Comparison of ENCODE assay signal across 9 mouse cellular contexts in the genomic region with DNA sequence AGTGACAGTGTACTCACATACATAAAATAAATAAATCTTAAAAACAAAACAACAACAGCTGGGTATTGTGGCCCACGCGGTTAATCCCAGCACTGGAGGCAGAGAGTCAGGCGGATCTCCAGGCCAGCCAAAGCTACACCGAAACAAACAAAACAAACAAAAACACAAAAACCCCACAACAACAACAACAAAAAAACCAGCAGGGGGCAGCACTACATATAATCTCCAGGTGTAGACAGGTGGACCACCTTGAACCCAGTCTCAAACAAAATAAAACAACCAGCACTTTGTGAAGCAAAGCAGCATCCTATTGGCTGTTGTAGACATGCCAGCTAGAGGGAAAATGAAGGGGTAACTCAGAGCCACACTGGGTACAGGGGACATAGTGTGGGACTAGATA. TPM values are rescaled to one million over a fixed set of nuclear protein-coding genes. Genes with fewer than 3 reads are reported as not detected.
DNase-seq lines count a peak whose midpoint lies in the region; ATAC-seq and TF ChIP-seq lines count a peak whose summit lies in the region.
"Had no signal": no experiment of that assay in that cellular context is flagged by ENCODE, and none has a peak within 500 bp of the region (broad histone marks: within the 10 kb centered on the region; RNA-seq: fewer than 3 reads in every experiment).

No protein-coding gene starts in this region.

- no peak overlapping the region for H3K9ac ChIP-seq in intestine, postnatal 0 days (ENCODE audit: low read depth, low read length)
- no peak overlapping the region for H3K9ac ChIP-seq in intestine, embryonic 15.5 days
- no peak overlapping the region for H3K9ac ChIP-seq in MEL (ENCODE audit: control insufficient read depth, low read depth, low read length, poor library complexity, severe bottlenecking)
- H3K9ac ChIP-seq in liver, embryonic 14.5 days (replicated peaks), result no peak overlapping the region

- peak; percentile 41 for TF ChIP-seq CTCF in intestine, postnatal 0 days (IDR thresholded peaks at IDR 0.05; ENCODE audit: low read depth)
- TF ChIP-seq CTCF in MEL (IDR thresholded peaks at IDR 0.05 in 2 of 3, conservative IDR thresholded peaks at IDR 0.05 in 1 of 3; ENCODE audit: control insufficient read depth in 1 of 3, insufficient read depth in 1 of 3, low read depth in 2 of 3, low read length in 3 of 3, poor library complexity in 1 of 3, severe bottlenecking in 1 of 3), result peak in 2 of 3 experiments; percentile 27 to 41; a peak in 3 of 6 replicates
- TF ChIP-seq CTCF in liver, embryonic 14.5 days (IDR thresholded peaks at IDR 0.05; ENCODE audit: low read depth), result peak; percentile 35; the same call in 1 of the 2 replicates

- no peaks in the 10 kb centered on the region for H3K27me3 ChIP-seq in intestine, postnatal 0 days (replicated peaks; ENCODE audit: control insufficient read depth, insufficient read depth, low read length)
- H3K27me3 ChIP-seq in intestine, embryonic 15.5 days (replicated peaks), result peaks cover 13% of the 10 kb centered on the region
- H3K27me3 ChIP-seq in MEL (ENCODE audit: control insufficient read depth in 1 of 2, insufficient read depth in 2 of 2, low read length in 2 of 2), result no peaks in the 10 kb centered on the region
- H3K27me3 ChIP-seq in liver, embryonic 14.5 days (ENCODE audit: control insufficient read depth, insufficient read depth, low read length), result peaks cover 1% of the 10 kb centered on the region

- H3K79me2 ChIP-seq in MEL (ENCODE audit: control insufficient read depth, insufficient read depth, low read length, poor library complexity), result peaks cover 23% of the 10 kb centered on the region

- no peak overlapping the region for H3K27ac ChIP-seq in intestine, postnatal 0 days (ENCODE audit: low read depth, low read length)
- H3K27ac ChIP-seq in intestine, embryonic 15.5 days, result no peak overlapping the region
- no peak overlapping the region for H3K27ac ChIP-seq in MEL (ENCODE audit: control insufficient read depth, low read depth, low read length)
- no peak overlapping the region for H3K27ac ChIP-seq in liver, embryonic 14.5 days

- H3K4me1 ChIP-seq in intestine, postnatal 0 days (replicated peaks; ENCODE audit: control insufficient read depth, insufficient read depth, low read length), result peaks cover 5% of the 10 kb centered on the region; the same call in 1 of the 2 replicates
- H3K4me1 ChIP-seq in intestine, embryonic 15.5 days (replicated peaks), result peaks cover 13% of the 10 kb centered on the region
- H3K4me1 ChIP-seq in MEL (ENCODE audit: control insufficient read depth in 1 of 2, insufficient read depth in 2 of 2, low read length in 2 of 2), result peaks cover 0 to 15% of the 10 kb centered on the region in 2 experiments; a peak in 3 of 4 replicates
- H3K4me1 ChIP-seq in liver, embryonic 14.5 days (replicated peaks; ENCODE audit: control insufficient read depth in 2 of 2, insufficient read depth in 2 of 2, low read length in 1 of 2), result peaks cover 13% of the 10 kb centered on the region in 2 experiments

- TF ChIP-seq EP300 in MEL (IDR thresholded peaks at IDR 0.05; ENCODE audit: low read depth in 1 of 2, low read length in 2 of 2), result no peak
- no peak for TF ChIP-seq EP300 in liver, embryonic 14.5 days (IDR thresholded peaks at IDR 0.05; ENCODE audit: low read depth)

- DNase-seq in B cell, adult 2 months, result peak; percentile 41 to 46
- no peak for DNase-seq in MEL (ENCODE audit: low read depth, low spot score)
- DNase-seq in liver, embryonic 14.5 days (ENCODE audit: low read depth in 3 of 3, low spot score in 3 of 3), result no peak
- no peak for DNase-seq in layer of hippocampus, postnatal 10 days (ENCODE audit: low spot score in 2 of 2)
- DNase-seq in natural killer cell, adult 2 months (ENCODE audit: low spot score in 2 of 2), result no peak
- DNase-seq: heart, postnatal 14 days; retina, postnatal 1 day had no signal

- 88% methylated on average over 4 of the region's 4 CpGs for WGBS in intestine, postnatal 0 days
- WGBS in intestine, embryonic 15.5 days, result 90% methylated on average over 4 of the region's 4 CpGs
- 81% methylated on average over 4 of the region's 4 CpGs for WGBS in liver, embryonic 14.5 days (ENCODE audit: insufficient replicate concordance)

- TF ChIP-seq POLR2A in MEL (IDR thresholded peaks at IDR 0.05; ENCODE audit: control insufficient read depth in 1 of 2, insufficient read depth in 1 of 2, low read depth in 1 of 2, low read length in 2 of 2, poor library complexity in 1 of 2), result no peak

- H3K36me3 ChIP-seq in intestine, postnatal 0 days (ENCODE audit: control insufficient read depth, insufficient read depth), result peaks cover 42% of the 10 kb centered on the region
- peaks cover 31% of the 10 kb centered on the region for H3K36me3 ChIP-seq in intestine, embryonic 15.5 days
- H3K36me3 ChIP-seq in MEL (ENCODE audit: control insufficient read depth in 1 of 2, insufficient read depth in 2 of 2, low read length in 2 of 2), result peaks cover 0 to 6% of the 10 kb centered on the region in 2 experiments
- H3K36me3 ChIP-seq in liver, embryonic 14.5 days (replicated peaks; ENCODE audit: control insufficient read depth, insufficient read depth, low read depth), result peaks cover 24% of the 10 kb centered on the region

- H3K4me2 ChIP-seq in intestine, postnatal 0 days (replicated peaks; ENCODE audit: low read depth), result no peak overlapping the region
- H3K4me2 ChIP-seq in intestine, embryonic 15.5 days (replicated peaks), result no peak overlapping the region
- H3K4me2 ChIP-seq in liver, embryonic 14.5 days (ENCODE audit: low read depth), result no peak overlapping the region; the same call in 1 of the 2 replicates

- TF ChIP-seq RAD21 in MEL (IDR thresholded peaks at IDR 0.05; ENCODE audit: low read depth, low read length), result no peak

- no peak for ATAC-seq in intestine, postnatal 0 days
- ATAC-seq in intestine, embryonic 15.5 days, result no peak
- no peak for ATAC-seq in liver, embryonic 14.5 days (ENCODE audit: insufficient read depth)

- H3K9me3 ChIP-seq in intestine, postnatal 0 days (ENCODE audit: control insufficient read depth), result no peaks in the 10 kb centered on the region
- H3K9me3 ChIP-seq in intestine, embryonic 15.5 days, result no peaks in the 10 kb centered on the region
- no peaks in the 10 kb centered on the region for H3K9me3 ChIP-seq in MEL (replicated peaks; ENCODE audit: insufficient read depth, low read length)
- H3K9me3 ChIP-seq in liver, embryonic 14.5 days (ENCODE audit: control insufficient read depth, low read length), result no peaks in the 10 kb centered on the region

- H3K4me3 ChIP-seq in intestine, postnatal 0 days (ENCODE audit: low read depth, low read length), result no peak overlapping the region
- H3K4me3 ChIP-seq in intestine, embryonic 15.5 days (replicated peaks), result no peak overlapping the region
- H3K4me3 ChIP-seq in MEL (ENCODE audit: control insufficient read depth in 1 of 2, insufficient read depth in 1 of 2, low read depth in 2 of 2, low read length in 2 of 2), result no peak overlapping the region
- no peak overlapping the region for H3K4me3 ChIP-seq in liver, embryonic 14.5 days (ENCODE audit: insufficient read depth in 1 of 2, low read depth in 2 of 2, low read length in 2 of 2)

RNA-seq across cellular contexts. Expression of a gene that starts 2.4 kb away (rescaled TPM):
- 205 and 209 TPM in 2 replicates for polyA plus RNA-seq in intestine, postnatal 0 days (2015; fragmentation: Nextera tagmentation; extraction: Ambion mirVana)
- polyA plus RNA-seq in intestine, embryonic 15.5 days (2015; fragmentation: Nextera tagmentation; extraction: Ambion mirVana), result 244 and 249 TPM in 2 replicates
- total RNA-seq in MEL (2012; rRNA removed), result 159 and 169 TPM in 2 replicates
- 100 to 1,000 TPM in 1 of 2 experiments, not detected in 1; 196 TPM for polyA plus RNA-seq in MEL (2012; ENCODE audit: insufficient read depth in 1 of 2, insufficient read length in 2 of 2, low read depth in 1 of 2, low replicate concordance in 2 of 2, missing spikeins in 1 of 2)
- polyA plus RNA-seq in liver, embryonic 14.5 days (2012; rRNA removed), result 86.0 and 86.2 TPM in 2 replicates
- 130 and 131 TPM in 2 replicates for polyA plus RNA-seq in liver, embryonic 14.5 days (2014; fragmentation: Nextera tagmentation; extraction: Ambion mirVana)
- total RNA-seq in layer of hippocampus, postnatal 10 days (2021), result 100 to 1,000 TPM; 176 to 182 TPM

RNA-seq across cellular contexts. Expression of a gene that starts 7.9 kb away (rescaled TPM):
- polyA plus RNA-seq in intestine, postnatal 0 days (2015; fragmentation: Nextera tagmentation; extraction: Ambion mirVana), result 0.52 and 0.93 TPM in 2 replicates
- polyA plus RNA-seq in intestine, embryonic 15.5 days (2015; fragmentation: Nextera tagmentation; extraction: Ambion mirVana), result 1.4 and 2.0 TPM in 2 replicates
- total RNA-seq in MEL (2012; rRNA removed), result 0.42 and 0.62 TPM in 2 replicates
- 1 to 10 TPM in 1 of 2 experiments, not detected in 1; 3.9 TPM for polyA plus RNA-seq in MEL (2012; ENCODE audit: insufficient read depth in 1 of 2, insufficient read length in 2 of 2, low read depth in 1 of 2, low replicate concordance in 2 of 2, missing spikeins in 1 of 2)
- 0.38 and 0.51 TPM in 2 replicates for polyA plus RNA-seq in liver, embryonic 14.5 days (2012; rRNA removed)
- 0.04 and 0.08 TPM in 2 replicates for polyA plus RNA-seq in liver, embryonic 14.5 days (2014; fragmentation: Nextera tagmentation; extraction: Ambion mirVana)
- total RNA-seq in layer of hippocampus, postnatal 10 days (2021), result 10 to 100 TPM; 40.7 to 46.8 TPM

RNA-seq across cellular contexts. Expression of a gene that starts 8.1 kb away (rescaled TPM):
- 0.27 and 0.34 TPM in 2 replicates for polyA plus RNA-seq in intestine, postnatal 0 days (2015; fragmentation: Nextera tagmentation; extraction: Ambion mirVana)
- polyA plus RNA-seq in intestine, embryonic 15.5 days (2015; fragmentation: Nextera tagmentation; extraction: Ambion mirVana), result 0.49 and 0.76 TPM in 2 replicates
- 0.07 and 0.19 TPM in 2 replicates for total RNA-seq in MEL (2012; rRNA removed)
- 1 to 10 TPM in 1 of 2 experiments, not detected in 1; 1.0 TPM for polyA plus RNA-seq in MEL (2012; ENCODE audit: insufficient read depth in 1 of 2, insufficient read length in 2 of 2, low read depth in 1 of 2, low replicate concordance in 2 of 2, missing spikeins in 1 of 2)
- polyA plus RNA-seq in liver, embryonic 14.5 days (2012; rRNA removed), result 0.03 and 0.04 TPM in 2 replicates
- not detected in 2 replicates for polyA plus RNA-seq in liver, embryonic 14.5 days (2014; fragmentation: Nextera tagmentation; extraction: Ambion mirVana)
- 1 to 10 TPM; 1.0 to 1.2 TPM for total RNA-seq in layer of hippocampus, postnatal 10 days (2021)

RNA-seq across cellular contexts. Expression of a gene that starts 22.1 kb away (rescaled TPM):
- polyA plus RNA-seq in intestine, postnatal 0 days (2015; fragmentation: Nextera tagmentation; extraction: Ambion mirVana), result 75.9 and 83.4 TPM in 2 replicates
- polyA plus RNA-seq in intestine, embryonic 15.5 days (2015; fragmentation: Nextera tagmentation; extraction: Ambion mirVana), result 48.7 and 49.3 TPM in 2 replicates
- total RNA-seq in MEL (2012; rRNA removed), result 11.2 and 14.3 TPM in 2 replicates
- 10 to 100 TPM in 1 of 2 experiments, not detected in 1; 32.0 TPM for polyA plus RNA-seq in MEL (2012; ENCODE audit: insufficient read depth in 1 of 2, insufficient read length in 2 of 2, low read depth in 1 of 2, low replicate concordance in 2 of 2, missing spikeins in 1 of 2)
- polyA plus RNA-seq in liver, embryonic 14.5 days (2012; rRNA removed), result 5.1 and 5.8 TPM in 2 replicates
- polyA plus RNA-seq in liver, embryonic 14.5 days (2014; fragmentation: Nextera tagmentation; extraction: Ambion mirVana), result 4.6 and 4.7 TPM in 2 replicates
- total RNA-seq in layer of hippocampus, postnatal 10 days (2021), result 10 to 100 TPM; 28.6 to 35.6 TPM

RNA-seq across cellular contexts. Expression of a gene that starts 35.7 kb away (rescaled TPM):
- 0.21 and 0.22 TPM in 2 replicates for polyA plus RNA-seq in intestine, postnatal 0 days (2015; fragmentation: Nextera tagmentation; extraction: Ambion mirVana)
- polyA plus RNA-seq in intestine, embryonic 15.5 days (2015; fragmentation: Nextera tagmentation; extraction: Ambion mirVana), result 0.81 and 0.99 TPM in 2 replicates
- total RNA-seq in MEL (2012; rRNA removed), result 0.20 and 0.23 TPM in 2 replicates
- polyA plus RNA-seq in MEL (2012; ENCODE audit: insufficient read depth in 1 of 2, insufficient read length in 2 of 2, low read depth in 1 of 2, low replicate concordance in 2 of 2, missing spikeins in 1 of 2), result under 1 TPM in 1 of 2 experiments, not detected in 1; 0.31 TPM
- polyA plus RNA-seq in liver, embryonic 14.5 days (2012; rRNA removed), result 0.32 and 0.45 TPM in 2 replicates
- 0.11 TPM in 1 of 2 replicates, not detected in the other for polyA plus RNA-seq in liver, embryonic 14.5 days (2014; fragmentation: Nextera tagmentation; extraction: Ambion mirVana)
- 1 to 10 TPM; 2.5 to 2.9 TPM for total RNA-seq in layer of hippocampus, postnatal 10 days (2021)

Comparison
In these comparisons a context has a peak if more than half of its experiments do, and no peak if none do; other contexts are left out.
1. DNase-seq: peak in B cell, adult 2 months (2 of 2); none in MEL (single experiment), liver, embryonic 14.5 days (0 of 3), layer of hippocampus, postnatal 10 days (0 of 2) and natural killer cell, adult 2 months (0 of 2).
2. Peak in every context shown above with its lines, with median percentiles within 50 percentile points of each other: CTCF ChIP-seq.